Mouse (Mus musculus) brain, embryonic 14.5 days (tissue): ENCODE measurements at regions not wholly inside any gene's neighbourhood (a gene's known extent, or its start where the extent isn't known, plus 50 kb on each side); places are given as distances from the start of the nearest gene placed in this dataset.

Source experiments
- CTCF ChIP-seq: fragments of 200-500 bp; IDR thresholded peaks from 2 replicates; pipeline ENCODE4 v1.5.1; 2012; ENCODE audit warnings: inconsistent platforms, mild to moderate bottlenecking, moderate library complexity, borderline replicate concordance; ENCODE audit not compliant: insufficient read depth, insufficient read length; ENCODE audit errors: extremely low read depth
- POLR2A ChIP-seq: fragments of 200-500 bp; IDR thresholded peaks from 2 replicates; pipeline ENCODE4 v1.6.1; 2012; ENCODE audit warnings: mild to moderate bottlenecking, inconsistent platforms, borderline replicate concordance; ENCODE audit not compliant: poor library complexity, insufficient read depth, insufficient read length, severe bottlenecking; ENCODE audit errors: extremely low read depth

DNA sequence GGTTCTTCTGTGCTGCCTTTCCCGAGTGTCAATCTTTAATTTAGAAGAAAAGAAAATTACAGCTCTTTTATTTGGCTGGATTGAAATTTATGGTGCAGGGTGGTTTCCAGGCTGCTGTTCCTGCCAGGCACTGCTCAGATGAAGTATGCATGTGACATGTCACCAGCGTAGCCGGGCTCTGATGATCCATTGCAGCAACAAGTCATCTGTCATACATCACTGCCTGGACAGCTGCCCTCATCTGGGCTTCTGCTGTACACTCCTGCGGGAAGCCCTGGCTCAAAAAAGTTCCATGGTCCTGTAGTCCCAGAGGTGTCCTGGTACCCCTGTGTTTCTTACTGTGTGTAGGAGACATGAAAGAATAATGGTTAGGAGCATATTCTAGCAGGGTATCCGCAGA lies 773.0 kb downstream of the Kcnj2 start:
- no peak for TF ChIP-seq CTCF
- TF ChIP-seq POLR2A, result no peak
